Mouse (Mus musculus) limb, embryonic 14.5 days (tissue): ENCODE measurements around the gene Ciz1. TPM values are rescaled to one million over a fixed set of nuclear protein-coding genes. Genes with fewer than 3 reads are reported as not detected.

Source experiments
- ATAC-seq: fragments of 200-750 bp; cut with Nextera tagmentation; 2 replicates; pipeline ENCODE4 v1.8.0; 2017; ENCODE audit warnings: low read depth, moderate number of reproducible peaks, moderate TSS enrichment; ENCODE audit not compliant: low FRiP score
- DNase-seq: peaks from one replicate; pipeline ENCODE4 v3.0.0-alpha.2; 2015; ENCODE audit warnings: low spot score
- H3K27ac ChIP-seq: fragments of 300-500 bp; sonication (generic); replicated peaks from 2 replicates; pipeline ENCODE4 v1.5.1; 2014; ENCODE audit warnings: low read depth, mild to moderate bottlenecking, low read length, moderate library complexity, mixed read lengths
- H3K27me3 ChIP-seq: fragments of 300-500 bp; sonication (generic); 2 replicates; pipeline ENCODE4 v1.6.1; 2014; ENCODE audit warnings: low read length, mixed read lengths; ENCODE audit not compliant: control insufficient read depth, insufficient read depth
- H3K36me3 ChIP-seq: fragments of 300-500 bp; sonication (generic); 2 replicates; pipeline ENCODE4 v1.6.1; 2014; ENCODE audit warnings: mild to moderate bottlenecking, low read length, moderate library complexity, mixed read lengths; ENCODE audit not compliant: control insufficient read depth, insufficient read depth
- H3K4me1 ChIP-seq: fragments of 300-500 bp; sonication (generic); 2 replicates; pipeline ENCODE4 v1.6.1; 2014; ENCODE audit warnings: antibody characterized with exemption, low read length, mixed read lengths; ENCODE audit not compliant: control insufficient read depth, insufficient read depth
- H3K4me2 ChIP-seq: fragments of 300-500 bp; sonication (generic); replicated peaks from 2 replicates; pipeline ENCODE4 v1.6.1; 2014; ENCODE audit warnings: low read depth, mild to moderate bottlenecking, low read length, moderate library complexity; ENCODE audit not compliant: severe bottlenecking
- H3K4me3 ChIP-seq: fragments of 300-500 bp; sonication (generic); replicated peaks from 2 replicates; pipeline ENCODE4 v1.5.1; 2014; ENCODE audit warnings: low read length
- H3K9ac ChIP-seq: fragments of 300-500 bp; sonication (generic); 2 replicates; pipeline ENCODE4 v1.6.1; 2014; ENCODE audit warnings: mild to moderate bottlenecking, low read depth, low read length, moderate library complexity; ENCODE audit not compliant: severe bottlenecking
- H3K9me3 ChIP-seq: fragments of 300-500 bp; sonication (generic); 2 replicates; pipeline ENCODE4 v1.6.1; 2016; ENCODE audit warnings: low read length; ENCODE audit not compliant: control insufficient read depth
- POLR2A ChIP-seq: fragments of 200-500 bp; IDR thresholded peaks from 2 replicates; pipeline ENCODE4 v1.8.0; 2012; ENCODE audit warnings: inconsistent platforms, mild to moderate bottlenecking, moderate library complexity, borderline replicate concordance; ENCODE audit not compliant: insufficient read depth, insufficient read length; ENCODE audit errors: extremely low read depth
- WGBS: fragments of 180-500 bp; shearing (Covaris S2); extraction: QIAGEN DNeasy Blood & Tissue Kit; methylation state at CpG from one replicate; pipeline ENCODE4 v1.1.7; 2014; 5-methylcytosine and 5-hydroxymethylcytosine counted together
- polyA plus RNA-seq, 2 experiments: library from polyadenylated mRNA; depleted of rRNA in 1 of 2; stranded (reverse) in 1 of 2; unstranded in 1 of 2; fragments of >200 nt; fragmentation: Nextera tagmentation in 1 of 2; extraction: Ambion mirVana in 1 of 2; gene quantifications; 2 replicates each; pipeline versions ENCODE4 v1.2.1 to v1.2.3; 2012 to 2014

Ciz1 gene
- polyA plus RNA-seq, 2 experiments, result 46.5 to 196 TPM

DNA sequence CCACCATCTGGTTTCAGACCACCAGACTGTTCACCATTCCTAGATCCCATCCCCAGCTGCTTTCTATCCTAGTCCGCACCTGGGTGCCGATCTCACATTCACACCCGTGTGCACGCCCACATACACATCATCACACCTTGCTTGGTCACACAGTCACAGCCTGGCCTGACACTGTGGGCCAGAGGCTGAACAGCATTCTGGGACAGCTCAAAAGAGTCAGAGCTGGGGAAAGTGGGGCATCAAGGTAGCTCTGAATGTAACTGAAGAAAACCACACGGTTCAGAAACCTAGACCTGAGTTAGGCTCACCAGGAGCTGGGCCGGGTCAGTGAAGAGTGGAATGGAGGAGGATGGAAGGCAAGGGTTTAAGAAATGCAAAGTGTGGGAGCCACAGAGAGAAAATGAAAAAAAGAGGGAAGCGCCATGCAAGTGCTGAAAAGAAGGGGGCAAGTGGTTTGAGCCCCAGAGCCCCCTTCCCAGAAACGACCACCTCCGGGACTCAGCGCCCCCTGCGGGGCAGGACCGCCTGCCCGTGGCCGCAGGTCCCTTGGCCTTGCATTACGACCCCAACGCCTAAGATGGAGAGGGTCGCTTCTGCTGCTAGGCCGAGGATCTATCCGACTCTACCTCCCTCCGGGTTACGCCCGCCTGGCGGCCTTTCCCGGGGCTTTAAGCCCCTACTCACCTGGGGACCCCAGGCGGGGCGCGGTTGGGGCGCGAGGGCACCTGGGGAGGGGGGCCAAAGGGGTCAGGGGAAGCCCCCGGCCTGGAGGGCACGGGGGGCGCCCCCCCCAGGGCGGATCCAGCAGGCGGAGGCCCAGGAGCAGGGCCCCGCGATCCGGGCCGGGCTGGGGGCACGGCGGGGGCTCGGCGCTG, 40.4 kb upstream of the Ciz1 start:
- no peaks in the 10 kb centered on the region for H3K9me3 ChIP-seq
- ATAC-seq, result no peak
- no peak for DNase-seq
- peaks cover 37% of the 10 kb centered on the region for H3K4me1 ChIP-seq
- H3K4me2 ChIP-seq, result peak overlapping the region; percentile 98
- peak overlapping the region; percentile 78 for H3K4me3 ChIP-seq
- no peaks in the 10 kb centered on the region for H3K27me3 ChIP-seq
- H3K9ac ChIP-seq, result peak overlapping the region; percentile 77
- peaks cover 62% of the 10 kb centered on the region for H3K36me3 ChIP-seq
- peak overlapping the region; percentile 65 for H3K27ac ChIP-seq
- TF ChIP-seq POLR2A, result no peak
- 7% methylated on average over 30 of the region's 42 CpGs for WGBS

DNA sequence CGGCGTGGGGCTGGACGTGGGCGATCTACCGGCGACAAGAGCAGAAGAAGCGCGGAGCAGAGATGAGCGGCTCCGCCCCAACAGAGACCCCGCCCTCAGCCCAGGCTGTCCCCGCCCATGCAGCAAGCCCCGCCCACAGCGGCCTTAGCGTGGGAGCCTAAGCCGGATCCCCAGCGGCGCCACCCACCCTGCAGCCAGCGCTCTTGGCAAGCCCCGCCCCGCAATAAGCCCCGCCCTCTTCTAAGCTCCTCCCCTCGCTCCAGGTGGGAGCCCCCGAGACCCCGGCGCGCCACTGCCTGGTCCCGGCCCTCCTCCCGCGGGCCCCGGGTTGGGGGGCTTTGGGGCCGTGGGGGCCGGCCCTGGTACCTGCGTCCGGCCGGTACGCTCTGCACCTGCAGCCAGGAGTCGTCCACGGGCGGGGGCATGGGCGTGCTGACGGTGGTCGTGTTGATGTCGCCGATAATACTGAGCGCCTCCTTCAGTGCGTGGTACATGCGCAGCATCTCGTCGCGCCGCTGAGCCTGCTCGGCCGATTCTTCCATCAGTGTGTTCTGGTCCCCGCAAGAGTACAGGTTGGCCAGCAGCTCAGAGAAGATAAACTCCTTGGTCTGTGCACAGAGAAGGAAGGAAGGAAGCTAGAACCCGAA, 39.7 kb upstream of the Ciz1 start:
- ATAC-seq (peak; percentile 57), DNase-seq (peak; percentile 85)
- Histone ChIP-seq H3K9ac (peak overlapping the region; percentile 77), H3K4me2 (peak overlapping the region; percentile 98), H3K27ac (peak overlapping the region; percentile 71), H3K27me3 (no peaks in the 10 kb centered on the region), H3K36me3 (peaks cover 54% of the 10 kb centered on the region), H3K9me3 (no peaks in the 10 kb centered on the region), H3K4me1 (peaks cover 44% of the 10 kb centered on the region), H3K4me3 (peak overlapping the region; percentile 78)
- 2% methylated on average over 39 of the region's 56 CpGs for WGBS
- no peak for TF ChIP-seq POLR2A

DNA sequence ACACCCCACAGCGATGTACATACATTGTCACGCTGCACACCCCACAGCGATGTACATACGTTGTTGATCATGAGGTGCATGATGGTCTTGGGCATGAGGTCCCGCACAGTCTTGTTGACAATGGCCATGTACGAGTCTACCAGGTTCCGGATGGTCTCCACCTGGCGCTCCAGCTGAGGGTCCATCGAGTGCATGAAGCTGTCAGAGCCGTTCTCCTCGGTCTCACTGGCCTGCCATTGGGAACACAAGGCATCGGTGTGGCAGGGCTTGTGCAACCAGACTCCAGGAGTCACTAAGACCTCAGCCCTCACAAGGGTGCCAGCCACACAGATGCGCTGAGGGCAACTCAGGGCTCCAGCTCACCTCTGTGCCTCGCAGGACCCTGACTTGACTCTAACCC, 37.3 kb upstream of the Ciz1 start:
- no peak for DNase-seq
- Histone ChIP-seq H3K36me3 (peaks cover 31% of the 10 kb centered on the region), H3K4me3 (no peak overlapping the region), H3K9ac (0 out of 2 replicates have a peak overlapping the region, but pooled peaks have one; percentile 4), H3K27me3 (no peaks in the 10 kb centered on the region), H3K9me3 (no peaks in the 10 kb centered on the region), H3K4me2 (no peak overlapping the region), H3K4me1 (peaks cover 61% of the 10 kb centered on the region), H3K27ac (peak overlapping the region; percentile 100)
- no peak for ATAC-seq
- no peak for TF ChIP-seq POLR2A
- 89% methylated on average over 14 of the region's 14 CpGs for WGBS

DNA sequence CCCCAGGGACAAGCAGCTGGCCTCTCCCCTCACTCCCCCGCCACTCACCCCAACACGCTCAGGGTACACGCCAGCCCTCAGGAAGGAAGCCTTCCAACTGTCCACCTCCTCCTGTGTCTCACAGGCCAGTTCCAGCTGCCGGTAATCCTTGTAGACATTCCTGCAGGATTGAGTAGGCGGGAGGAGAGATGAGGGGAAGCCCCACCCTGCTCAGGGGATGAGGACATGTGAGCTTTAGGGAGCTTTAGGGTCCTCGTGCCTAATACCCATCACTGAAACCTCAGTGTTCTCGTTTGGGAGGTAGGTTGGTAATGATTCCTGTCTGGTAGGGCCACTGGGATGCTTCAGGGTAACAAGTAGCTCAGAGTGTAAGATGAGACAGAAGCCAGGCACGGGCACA, 36.4 kb upstream of the Ciz1 start:
- H3K4me1 ChIP-seq, result peaks cover 65% of the 10 kb centered on the region
- H3K9me3 ChIP-seq, result no peaks in the 10 kb centered on the region
- DNase-seq (peak; percentile 73), ATAC-seq (no peak)
- H3K27me3 ChIP-seq, result no peaks in the 10 kb centered on the region
- peak overlapping the region; percentile 18 for H3K4me2 ChIP-seq
- no peak overlapping the region for H3K4me3 ChIP-seq
- no peak for TF ChIP-seq POLR2A
- WGBS, result under 1% methylated on average over 8 of the region's 8 CpGs
- H3K36me3 ChIP-seq, result peaks cover 28% of the 10 kb centered on the region
- H3K27ac ChIP-seq, result peak overlapping the region; percentile 100
- no peak overlapping the region for H3K9ac ChIP-seq

DNA sequence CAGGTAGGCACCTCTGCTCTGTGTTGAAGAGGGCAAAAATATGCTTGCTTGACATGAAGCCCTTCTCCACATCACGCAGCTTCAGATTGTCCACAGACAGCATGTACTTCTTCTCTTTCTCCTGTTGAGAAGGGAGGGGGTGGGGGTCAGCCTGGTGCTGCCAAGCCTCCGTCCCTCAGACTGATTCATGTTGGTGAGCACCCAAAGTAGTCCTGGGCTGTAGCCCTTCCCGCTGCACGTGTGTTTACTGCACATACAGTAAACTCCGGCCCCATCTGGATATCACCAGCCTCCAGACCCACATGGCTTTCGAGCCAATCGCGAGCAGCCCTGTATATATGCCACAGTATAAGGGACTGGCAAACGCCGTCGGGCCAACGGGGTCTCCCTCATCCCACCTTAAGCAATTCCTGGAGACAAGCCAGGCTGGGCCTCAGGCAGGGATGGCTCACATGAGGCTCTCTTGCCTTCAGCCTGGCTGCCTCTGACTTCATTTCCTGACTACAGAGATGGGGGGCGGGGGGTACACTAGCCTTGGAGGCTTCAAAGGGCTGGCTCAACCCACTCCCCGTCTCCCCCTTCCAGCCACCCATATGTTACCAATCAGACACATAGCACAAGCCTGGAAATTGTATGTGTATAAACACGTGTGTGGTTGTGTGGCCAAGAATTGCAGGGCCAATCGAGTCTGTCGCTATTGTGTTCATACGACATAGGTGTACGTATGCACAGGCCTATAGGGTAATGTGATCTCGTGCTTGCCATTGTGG, 35.1 kb upstream of the Ciz1 start:
- H3K4me2 ChIP-seq, result peak overlapping the region; percentile 95
- peak; percentile 65 for ATAC-seq
- peak overlapping the region; percentile 100 for H3K27ac ChIP-seq
- H3K4me1 ChIP-seq, result peaks cover 56% of the 10 kb centered on the region
- peaks cover 25% of the 10 kb centered on the region for H3K36me3 ChIP-seq
- H3K4me3 ChIP-seq, result peak overlapping the region; percentile 56
- no peak for TF ChIP-seq POLR2A
- peak; percentile 93 for DNase-seq
- WGBS, result 19% methylated on average over 20 of the region's 20 CpGs
- H3K9ac ChIP-seq, result 0 out of 2 replicates have a peak overlapping the region, but pooled peaks have one; percentile 95
- H3K9me3 ChIP-seq, result no peaks in the 10 kb centered on the region
- no peaks in the 10 kb centered on the region for H3K27me3 ChIP-seq
